ENCODE assay signal across 9 mouse cellular contexts in the genomic region with DNA sequence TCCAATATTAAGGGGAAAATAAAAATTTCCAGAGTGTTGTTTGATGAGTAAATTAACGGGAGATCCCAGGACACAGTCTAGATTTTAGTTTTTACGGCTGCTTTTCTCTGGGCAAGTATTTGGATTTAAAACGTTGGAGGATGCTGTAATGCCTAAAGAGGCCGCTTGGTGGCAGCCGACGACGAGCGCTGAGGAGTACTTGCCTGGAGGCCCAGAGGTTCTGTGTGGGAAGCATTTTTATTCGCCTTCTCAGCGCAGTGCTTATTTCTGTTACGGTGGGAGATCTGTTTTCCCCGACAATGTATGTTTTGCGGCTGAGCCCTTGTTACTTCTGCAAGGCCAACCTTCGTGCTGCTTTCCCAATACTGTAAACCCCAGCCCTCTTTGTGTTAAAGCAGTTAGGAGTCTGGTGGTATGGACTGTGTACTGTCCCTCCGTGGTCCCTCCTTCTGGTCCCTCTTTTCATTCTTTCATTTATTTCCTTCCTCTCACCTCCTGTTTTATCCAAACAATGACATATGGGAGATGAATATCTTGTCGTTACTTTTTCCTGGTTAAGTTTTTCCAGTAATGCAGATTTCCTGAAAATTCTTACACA.
A peak's percentile ranks its signal among the peaks of the same experiment; 100 is the strongest.
DNase-seq lines count a peak whose midpoint lies in the region; ATAC-seq lines count a peak whose summit lies in the region.
"Had no signal": no experiment of that assay in that cellular context is flagged by ENCODE, and none has a peak within 500 bp of the region (broad histone marks: within the 10 kb centered on the region; RNA-seq: fewer than 3 reads in every experiment).

No protein-coding gene starts in this region.

- 9% methylated on average over 16 of the region's 16 CpGs for WGBS in embryonic facial prominence, embryonic 13.5 days
- WGBS in lung, embryonic 15.5 days = 9% methylated on average over 16 of the region's 16 CpGs

- H3K4me1 ChIP-seq in embryonic facial prominence, embryonic 13.5 days = no peaks in the 10 kb centered on the region
- H3K4me1 ChIP-seq in lung, embryonic 15.5 days = no peaks in the 10 kb centered on the region; the same call in 1 of the 2 replicates
- H3K4me1 ChIP-seq: limb, embryonic 15.5 days had no signal

- no peaks in the 10 kb centered on the region for H3K9me3 ChIP-seq in embryonic facial prominence, embryonic 13.5 days
- H3K9me3 ChIP-seq in lung, embryonic 15.5 days = no peaks in the 10 kb centered on the region
- H3K9me3 ChIP-seq: limb, embryonic 15.5 days had no signal

- 0 out of 2 replicates have a peak, but pooled peaks have one; percentile 52 for ATAC-seq in embryonic facial prominence, embryonic 13.5 days (ENCODE audit: insufficient number of reproducible peaks, insufficient read depth, low FRiP score, low TSS enrichment, low read depth)
- ATAC-seq in lung, embryonic 15.5 days (ENCODE audit: borderline replicate concordance, extremely low read depth, low FRiP score, low TSS enrichment) = peak; percentile 68; the same call in 1 of the 2 replicates

- H3K9ac ChIP-seq in embryonic facial prominence, embryonic 13.5 days = no peak overlapping the region
- H3K9ac ChIP-seq in lung, embryonic 15.5 days = no peak overlapping the region
- H3K9ac ChIP-seq: limb, embryonic 15.5 days had no signal

- intact Hi-C loops in heart, postnatal 36 days (cut with DNase I) = loop anchor here (1.0 to 5.0 kb wide), 2 partner anchors 363 to 1921 kb away; no protein-coding TSS in a partner anchor

- DNase-seq in CD4-positive, CD25-positive, alpha-beta regulatory T cell, adult 2 months (ENCODE audit: low read depth, low spot score) = peak; percentile 61
- peak; percentile 74 to 80 for DNase-seq in adrenal gland, postnatal 36 days
- DNase-seq in heart, postnatal 36 days = peak; percentile 41 to 69
- DNase-seq in layer of hippocampus, adult 11-12 months (ENCODE audit: low spot score) = peak; percentile 84
- DNase-seq in retina, adult 2 months (ENCODE audit: low read depth, low spot score) = peak; percentile 29
- peak; percentile 76 for DNase-seq in thymus, postnatal 4 days

- no peak overlapping the region for H3K27ac ChIP-seq in embryonic facial prominence, embryonic 13.5 days
- no peak overlapping the region for H3K27ac ChIP-seq in lung, embryonic 15.5 days
- H3K27ac ChIP-seq: limb, embryonic 15.5 days had no signal

- H3K27me3 ChIP-seq in embryonic facial prominence, embryonic 13.5 days = peaks cover 9% of the 10 kb centered on the region
- H3K27me3 ChIP-seq in lung, embryonic 15.5 days = no peaks in the 10 kb centered on the region
- H3K27me3 ChIP-seq: limb, embryonic 15.5 days had no signal

- no peaks in the 10 kb centered on the region for H3K36me3 ChIP-seq in embryonic facial prominence, embryonic 13.5 days
- no peaks in the 10 kb centered on the region for H3K36me3 ChIP-seq in lung, embryonic 15.5 days
- H3K36me3 ChIP-seq: limb, embryonic 15.5 days had no signal

- H3K4me3 ChIP-seq in embryonic facial prominence, embryonic 13.5 days = no peak overlapping the region
- H3K4me3 ChIP-seq in lung, embryonic 15.5 days = no peak overlapping the region
- H3K4me3 ChIP-seq: limb, embryonic 15.5 days had no signal

- peak overlapping the region; percentile 44 for H3K4me2 ChIP-seq in embryonic facial prominence, embryonic 13.5 days
- no peak overlapping the region; the same call in 1 of the 2 replicates for H3K4me2 ChIP-seq in lung, embryonic 15.5 days
- H3K4me2 ChIP-seq: limb, embryonic 15.5 days had no signal

Comparison
In these comparisons a context has a peak if more than half of its experiments do, and no peak if none do; other contexts are left out.
1. DNase-seq: peak in every context shown above with its lines; median percentile 84 in layer of hippocampus, adult 11-12 months; 77 in adrenal gland, postnatal 36 days; 76 in thymus, postnatal 4 days; 61 in CD4-positive, CD25-positive, alpha-beta regulatory T cell, adult 2 months; 55 in heart, postnatal 36 days; 29 in retina, adult 2 months.